Mouse (Mus musculus): ENCODE data around the gene Bdkrb1.

Bdkrb1 gene

GRCm38 (mm10) chr12:105602581-105603210, at the start of gene Bdkrb1:
Bdkrb1 (plus strand) TSS chr12:105603085.
- DNase-seq (ENCODE audit: low spot score): no peak

DNA sequence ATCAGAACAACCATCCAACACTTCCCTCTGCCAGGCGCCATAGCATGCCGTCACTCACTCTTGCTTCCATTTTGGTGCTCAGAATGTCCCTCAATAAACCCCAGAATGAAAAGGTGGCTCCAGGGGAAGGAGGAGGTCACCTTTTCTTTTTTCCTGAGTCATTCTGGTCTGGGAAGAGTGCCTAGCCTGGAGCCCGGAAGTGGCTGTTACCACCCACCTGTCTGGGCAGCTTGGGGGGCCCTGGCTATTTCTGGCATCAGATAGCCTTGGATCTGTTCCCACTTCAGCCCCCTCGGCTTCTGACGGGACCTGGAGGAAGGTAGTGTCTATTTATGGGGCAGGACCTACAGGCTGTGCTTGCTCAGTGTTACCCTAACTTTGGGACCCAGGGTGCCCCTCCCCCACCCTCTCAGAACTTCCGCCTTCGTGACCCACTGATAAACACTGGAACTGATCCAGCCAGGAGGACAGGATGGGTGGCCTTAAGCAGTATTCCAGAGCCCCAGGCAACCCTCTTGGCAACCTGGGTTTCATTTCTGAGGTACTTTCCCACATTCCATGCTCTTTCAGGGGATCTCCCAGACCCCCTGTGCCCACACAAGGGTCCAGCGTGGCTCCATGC, 48.6 kb upstream of the Bdkrb1 start:
- DNase-seq (ENCODE audit: low spot score): no peak

DNA sequence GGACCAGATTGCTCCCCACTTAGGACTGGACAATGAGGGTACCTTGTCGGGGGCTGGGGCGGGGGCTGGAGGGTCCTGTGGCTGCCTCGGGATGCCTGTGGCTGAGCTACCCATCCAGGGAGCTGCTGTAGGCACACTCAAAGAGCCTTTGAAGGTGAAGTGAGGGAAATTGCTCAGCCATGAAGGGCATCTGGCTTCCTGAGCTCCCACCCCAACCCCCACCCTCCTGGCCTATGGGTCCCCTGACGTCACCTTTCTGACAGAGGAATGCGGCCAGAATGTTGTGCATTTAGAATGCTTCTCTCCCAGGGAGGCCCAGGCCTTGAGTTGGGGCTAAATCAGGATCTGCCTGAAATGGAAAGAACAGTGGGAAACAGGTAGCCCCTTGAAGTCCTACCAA, 47.7 kb upstream of the Bdkrb1 start:
- no peak for DNase-seq (ENCODE audit: low spot score)

- peak; percentile 9 for DNase-seq (ENCODE audit: low spot score)
Observed at GRCm38 (mm10) chr12:105557250-105557925, 45.5 kb upstream of the Bdkrb1 start.

DNA sequence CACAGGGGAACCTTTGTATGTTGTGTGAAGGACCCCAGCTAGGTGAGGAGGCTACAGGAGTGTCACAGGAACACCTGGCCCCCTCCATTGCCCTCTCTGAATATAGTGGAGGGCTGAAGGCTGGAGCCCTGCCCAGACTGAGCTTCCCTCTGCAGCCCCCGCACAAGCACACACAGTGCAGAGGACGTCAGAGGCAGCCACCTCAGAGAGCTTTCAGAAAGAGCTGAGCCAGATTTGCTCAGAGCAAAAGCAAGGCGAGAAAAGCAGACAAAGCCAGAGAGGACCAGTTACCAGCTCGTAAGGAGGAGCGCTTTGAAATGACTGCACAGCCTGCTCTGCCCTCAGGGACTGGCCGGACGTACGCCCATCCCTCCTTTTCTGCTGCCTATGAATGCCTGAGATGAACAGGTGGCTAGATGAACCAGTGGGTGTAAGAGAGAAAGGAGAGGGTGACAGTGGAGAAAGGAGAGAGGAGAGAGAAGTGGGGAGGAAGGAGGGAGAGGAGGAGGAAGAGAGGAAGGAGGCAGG, 41.8 kb upstream of the Bdkrb1 start:
- no peak for DNase-seq (ENCODE audit: low spot score)

DNA sequence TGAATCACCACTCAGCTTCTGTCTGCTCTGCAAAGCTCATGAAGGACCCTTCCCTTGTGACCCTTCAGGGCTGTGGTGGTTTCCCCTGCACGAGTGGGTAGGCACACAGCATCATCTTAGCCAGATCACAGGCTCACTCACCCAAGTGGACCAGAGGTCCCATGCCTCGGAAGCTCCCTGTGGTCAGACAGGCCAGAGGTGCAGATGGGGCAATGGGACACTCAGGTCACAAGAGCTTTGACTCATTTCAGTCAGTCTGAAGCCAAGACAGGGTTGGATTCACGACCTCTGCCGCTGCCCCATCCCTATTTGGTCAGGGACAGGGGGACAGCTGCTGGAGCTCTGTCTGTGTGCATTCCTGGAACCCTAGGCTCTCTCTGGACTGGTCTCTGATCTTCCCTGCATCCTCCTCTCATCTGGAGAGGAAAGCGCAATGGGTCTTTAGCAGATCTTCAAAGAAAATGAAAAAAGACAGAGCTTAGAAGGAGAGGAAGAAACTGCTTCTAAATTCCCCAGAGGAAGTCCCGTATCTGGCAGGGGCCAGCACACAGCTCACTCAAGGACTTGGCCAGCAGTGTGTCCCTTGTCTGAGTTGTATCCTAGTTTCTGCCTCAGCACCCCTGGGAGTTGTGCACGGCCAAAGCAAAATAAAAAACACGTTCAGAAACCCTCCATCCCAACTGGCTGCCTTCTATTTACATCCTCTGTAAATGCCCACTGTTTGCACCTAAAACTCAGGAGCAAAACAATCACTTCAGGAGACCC, 40.6 kb upstream of the Bdkrb1 start:
- no peak for DNase-seq (ENCODE audit: low spot score)

DNA sequence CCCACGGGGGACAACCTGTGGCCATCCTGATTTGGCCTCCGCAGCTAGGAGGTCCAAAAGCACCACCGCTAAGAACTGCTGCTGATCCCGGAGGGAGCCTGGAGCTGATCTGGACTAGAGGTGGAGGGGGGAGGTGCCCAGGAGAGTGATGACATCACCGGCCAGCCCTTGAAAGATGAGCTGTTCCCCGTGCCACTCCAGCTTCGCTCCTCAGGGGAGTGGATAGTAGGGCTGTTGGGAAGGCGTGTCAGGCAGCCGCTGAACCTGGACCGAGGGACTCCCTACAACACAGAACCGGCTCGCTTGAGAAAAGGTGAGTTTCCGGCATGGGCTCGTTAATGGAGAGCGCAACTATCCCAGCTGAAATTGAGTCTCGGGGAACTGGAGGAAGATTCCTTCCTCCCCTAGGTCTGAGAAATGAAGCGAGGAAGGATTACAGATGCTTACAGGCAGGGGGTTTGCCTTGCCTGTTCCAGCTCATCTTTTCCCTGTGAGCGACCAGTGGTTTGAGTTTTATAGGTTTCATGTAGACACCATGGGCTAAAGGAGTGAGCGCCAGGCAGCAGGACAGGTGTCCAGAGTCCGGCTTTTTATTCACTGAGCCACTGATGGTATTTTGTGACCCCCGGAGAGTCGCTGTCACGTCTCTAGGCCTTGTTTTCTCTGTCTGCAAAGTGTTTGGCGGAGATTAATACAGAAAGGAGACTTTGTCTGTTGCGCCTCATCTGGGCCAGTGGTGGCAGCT, 39.8 kb upstream of the Bdkrb1 start, which contains the start of gene Bdkrb2:
Gene Bdkrb2 (plus strand): TSS at position 291 of the 745 bp plus-strand sequence.
- DNase-seq (ENCODE audit: low spot score): no peak

- DNase-seq (ENCODE audit: low spot score): no peak
Observed at GRCm38 (mm10) chr12:105563726-105564275, 39.1 kb upstream of the Bdkrb1 start.

GRCm38 (mm10) chr12:105565221-105565620, 37.7 kb upstream of the Bdkrb1 start:
- no peak for DNase-seq (ENCODE audit: low spot score)

DNA sequence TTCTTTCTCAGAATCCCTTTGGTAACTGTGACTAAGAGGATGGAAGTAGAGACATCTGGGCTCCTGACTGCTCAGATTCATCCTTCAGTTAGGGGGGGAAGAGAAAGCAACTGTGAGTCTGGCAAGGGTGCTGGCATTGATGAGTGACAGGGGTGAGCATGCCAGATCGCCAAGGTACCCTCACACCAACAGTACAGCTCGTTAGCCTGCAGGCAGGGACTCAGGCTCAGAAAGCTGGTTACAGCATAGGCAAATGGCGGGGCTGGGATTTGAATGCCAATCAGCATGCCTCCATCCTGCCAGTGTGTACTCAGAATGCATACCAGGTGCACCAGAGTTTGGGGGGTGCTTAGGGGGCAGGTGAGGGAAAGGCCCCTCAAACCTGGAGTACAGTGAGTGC, 31.0 kb upstream of the Bdkrb1 start:
- DNase-seq (ENCODE audit: low spot score): no peak

- no peak for DNase-seq (ENCODE audit: low spot score)
Observed at GRCm38 (mm10) chr12:105572622-105573021, 30.3 kb upstream of the Bdkrb1 start.

DNA sequence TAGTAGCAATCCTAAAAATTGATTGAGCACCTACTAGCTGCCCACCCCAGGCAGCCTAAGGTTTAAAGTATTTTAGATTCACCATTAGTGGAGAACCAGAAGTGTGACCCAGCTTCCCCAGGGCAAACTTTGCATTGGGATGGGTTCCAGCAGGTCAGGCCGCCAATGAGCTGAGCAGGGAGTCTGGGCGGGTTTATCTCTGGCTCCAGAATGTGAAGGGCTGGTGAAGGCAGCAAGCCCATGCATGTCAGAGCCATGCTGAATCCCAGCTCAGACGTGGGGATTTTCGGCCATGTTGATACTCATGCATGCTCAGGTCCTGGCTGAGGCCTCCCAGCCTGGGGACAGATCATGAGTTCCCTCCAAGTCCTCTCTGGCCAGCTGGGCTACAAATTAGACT, 28.5 kb upstream of the Bdkrb1 start:
- DNase-seq (ENCODE audit: low spot score): no peak

GRCm38 (mm10) chr12:105580490-105580889, 22.4 kb upstream of the Bdkrb1 start:
- DNase-seq (ENCODE audit: low spot score): no peak

GRCm38 (mm10) chr12:105582486-105582885, 20.4 kb upstream of the Bdkrb1 start:
- no peak for DNase-seq (ENCODE audit: low spot score)

GRCm38 (mm10) chr12:105583484-105583883, 19.4 kb upstream of the Bdkrb1 start:
- no peak for DNase-seq (ENCODE audit: low spot score)

- DNase-seq (ENCODE audit: low spot score): peak; percentile 53
Observed at GRCm38 (mm10) chr12:105584851-105585250, 18.0 kb upstream of the Bdkrb1 start.

GRCm38 (mm10) chr12:105587526-105587925, 15.4 kb upstream of the Bdkrb1 start:
- DNase-seq (ENCODE audit: low spot score): no peak

DNA sequence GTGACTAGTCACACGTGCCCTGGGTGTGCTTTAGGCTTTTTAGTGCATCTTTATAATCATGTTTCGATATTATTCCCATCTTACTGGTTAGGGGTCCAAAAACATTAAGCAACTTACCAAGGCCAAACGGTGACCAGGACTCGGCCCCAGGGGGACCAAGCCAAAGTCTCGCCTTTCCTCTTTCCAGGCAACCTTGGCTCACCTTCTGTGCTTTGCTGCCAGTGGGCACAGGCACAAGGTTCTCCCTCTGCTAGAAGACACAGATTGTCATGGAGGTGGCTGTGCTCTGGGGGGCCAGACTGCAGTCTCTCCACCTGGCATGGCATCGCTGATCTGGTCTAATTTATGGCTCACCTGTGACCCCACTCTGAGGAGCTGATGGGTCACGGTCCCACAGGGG, 12.1 kb upstream of the Bdkrb1 start:
- DNase-seq (ENCODE audit: low spot score): no peak

GRCm38 (mm10) chr12:105592361-105592761, 10.5 kb upstream of the Bdkrb1 start:
- no peak for DNase-seq (ENCODE audit: low spot score)

DNA sequence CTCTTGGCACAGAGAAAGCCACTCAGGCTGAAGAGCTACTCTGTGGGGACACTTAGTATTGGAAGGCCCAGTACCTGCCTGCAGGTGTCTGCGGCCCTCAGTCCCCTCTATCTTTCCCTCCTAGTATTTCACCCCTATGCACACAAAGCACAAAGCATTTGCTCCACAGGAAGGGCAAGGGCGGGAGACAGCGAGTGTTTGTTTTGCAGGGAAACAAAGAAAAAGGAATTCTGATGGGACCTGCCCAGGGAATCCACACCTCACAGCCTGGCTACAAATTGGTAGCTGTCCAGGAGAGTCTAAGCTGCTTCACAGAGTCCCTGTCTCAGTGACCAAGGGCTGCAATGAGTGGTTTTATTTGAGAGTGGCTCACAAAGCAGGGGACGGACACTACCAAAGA, 9.4 kb upstream of the Bdkrb1 start:
- no peak for DNase-seq (ENCODE audit: low spot score)

DNA sequence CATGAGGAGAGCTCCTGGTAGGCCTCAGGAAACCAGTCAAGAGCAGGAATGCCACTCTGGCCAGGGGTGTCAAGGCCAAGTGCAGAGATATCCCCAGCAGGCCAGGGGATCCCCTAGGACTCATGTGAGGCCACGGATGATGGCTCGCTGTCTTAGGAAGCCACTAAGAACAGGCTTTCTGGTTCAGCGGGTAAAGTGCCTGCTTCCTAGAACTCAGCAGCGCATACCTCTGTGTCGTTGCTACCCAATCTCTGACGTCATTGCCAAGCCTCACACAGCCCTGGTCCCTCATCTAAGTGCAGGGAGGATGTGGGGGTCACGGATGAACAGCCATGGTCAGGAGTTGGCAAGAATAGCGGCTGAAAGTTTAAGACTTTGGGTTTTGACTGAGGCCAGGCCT, 5.8 kb upstream of the Bdkrb1 start:
- DNase-seq (ENCODE audit: low spot score): no peak

All from adipocyte (in vitro differentiated cells).